Mouse (Mus musculus) forelimb bud, embryonic 11.5 days (tissue): ENCODE measurements around the gene Olfr318.
"Not testable (repeated sequence)": the region's sequence is repeated elsewhere in the genome, so short reads cannot be mapped to it uniquely, and the experiment has no call there.

Experiments used
- DNase-seq: peaks from one replicate; pipeline ENCODE4 v3.0.0-alpha.2; 2012; ENCODE audit warnings: low read depth, low spot score

Gene Olfr318

GRCm38 (mm10) chr11:58723914-58724313 lies at the start of gene Olfr318:
Olfr318 (minus strand) TSS chr11:58724014.
- DNase-seq: no peak

DNA sequence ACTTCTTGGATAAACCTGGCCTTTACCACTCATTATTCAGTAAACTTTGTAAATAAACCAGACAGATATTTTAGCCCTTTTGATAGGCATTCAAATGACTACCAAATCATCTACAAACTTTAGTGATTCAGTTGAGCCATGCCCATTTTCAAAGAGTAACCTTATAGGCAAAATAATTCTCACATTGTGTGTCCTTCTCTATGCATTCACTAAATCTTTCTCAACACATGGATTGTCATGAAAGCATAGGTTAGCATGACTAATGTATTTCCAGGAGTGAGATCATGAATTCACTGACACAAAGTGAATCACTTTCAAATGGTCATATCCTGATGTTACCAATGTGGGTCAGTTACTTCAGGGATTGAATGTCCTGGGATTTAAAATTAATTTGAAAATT lies 49.1 kb upstream of the Olfr318 start, which contains the start of gene Olfr315:
Gene Olfr315 (plus strand): TSS at position 301 of the 400 bp plus-strand sequence.
- DNase-seq: no peak

- no peak for DNase-seq
Measured at GRCm38 (mm10) chr11:58752434-58752833, 28.6 kb upstream of the Olfr318 start, which contains the start of gene Olfr316. Olfr316 (plus strand) TSS chr11:58752734.

GRCm38 (mm10) chr11:58751096-58751495 lies 27.3 kb upstream of the Olfr318 start:
- DNase-seq: not testable (repeated sequence)

DNA sequence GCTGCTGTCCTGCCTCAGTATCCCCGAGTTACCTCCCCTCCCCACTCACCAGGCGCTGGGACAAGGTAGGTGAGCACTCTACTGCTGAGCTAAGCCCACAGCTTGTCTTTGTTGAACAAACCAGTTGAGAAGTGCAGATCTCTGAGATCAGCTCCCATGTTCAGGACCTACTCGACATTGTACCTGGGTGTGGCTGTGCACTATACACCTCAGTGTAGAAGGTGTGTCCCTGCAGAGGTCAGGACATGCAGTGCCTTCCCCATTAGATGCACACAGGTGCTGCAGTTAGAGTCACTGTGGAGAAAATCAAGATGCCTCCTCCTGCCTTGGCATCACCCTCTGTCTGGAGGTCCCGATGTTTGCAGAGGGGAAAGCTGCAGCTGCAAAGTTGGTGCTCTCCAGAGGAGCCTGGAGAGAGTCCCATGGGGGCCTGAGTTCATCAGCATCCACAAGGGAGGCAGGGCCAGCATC lies 15.0 kb upstream of the Olfr318 start, which contains the start of gene Olfr317:
Gene Olfr317 (minus strand): TSS at position 421 of the 471 bp plus-strand sequence.
- DNase-seq: no peak

DNA sequence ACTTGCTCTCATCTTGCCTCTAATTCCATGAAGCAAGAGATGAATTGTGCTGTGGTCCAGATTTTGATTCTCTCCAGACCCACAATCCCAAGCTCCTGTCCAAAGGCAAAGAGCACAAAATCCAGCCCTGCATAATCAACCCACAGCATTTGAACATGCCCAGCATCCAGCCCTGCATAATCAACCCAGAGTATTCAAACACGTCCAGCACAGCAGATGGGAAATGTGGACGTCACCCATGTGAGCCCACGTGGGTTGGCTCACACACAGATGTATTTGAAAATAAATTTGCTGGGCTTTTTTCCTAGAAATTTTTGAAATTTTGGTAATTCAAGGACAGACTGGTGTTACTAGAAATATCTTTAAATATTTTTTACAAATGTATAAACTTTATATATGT lies 9.6 kb upstream of the Olfr318 start:
- DNase-seq: no peak

- not testable (repeated sequence) for DNase-seq
Measured at GRCm38 (mm10) chr11:58727896-58728650, 4.3 kb upstream of the Olfr318 start.

DNA sequence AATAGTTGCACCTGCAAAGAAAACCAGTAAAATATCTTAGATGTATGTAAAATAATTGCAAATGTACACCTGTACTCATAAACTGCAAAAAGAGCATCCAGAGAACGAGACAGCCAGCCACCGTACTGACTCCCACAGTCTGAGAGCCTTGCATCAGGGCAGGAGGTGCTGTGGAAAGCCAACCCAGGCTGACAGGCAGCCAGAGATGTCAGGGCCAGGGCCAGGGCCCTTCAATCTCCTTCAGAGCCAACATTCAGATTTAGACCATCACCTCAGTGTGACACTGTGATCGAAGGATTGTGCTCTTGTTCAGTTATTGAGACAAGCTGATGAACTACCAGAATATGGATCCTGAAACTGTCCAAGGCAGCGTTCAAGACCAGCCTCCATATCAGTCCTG lies 4.1 kb downstream of the Olfr318 start:
- no peak for DNase-seq

DNA sequence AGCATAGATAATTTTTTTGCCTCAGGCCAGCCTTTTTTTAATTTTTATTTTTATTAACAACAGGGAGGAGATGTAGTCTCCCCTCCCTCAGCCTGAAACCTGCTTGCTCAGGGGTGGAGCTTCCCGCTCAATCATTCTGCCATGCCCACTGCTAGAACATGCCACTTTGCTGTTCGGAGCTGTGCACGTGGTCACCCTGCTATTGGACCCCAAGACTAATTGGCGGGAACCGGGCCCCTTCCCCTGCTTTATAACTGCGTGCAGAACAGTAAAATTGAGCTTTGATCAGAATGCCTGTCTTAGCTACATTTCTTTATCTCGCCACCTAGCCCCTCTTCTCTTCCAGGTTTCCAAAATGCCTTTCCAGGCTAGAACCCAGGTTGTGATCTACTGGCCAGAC lies 6.1 kb downstream of the Olfr318 start:
- not testable (repeated sequence) for DNase-seq

DNA sequence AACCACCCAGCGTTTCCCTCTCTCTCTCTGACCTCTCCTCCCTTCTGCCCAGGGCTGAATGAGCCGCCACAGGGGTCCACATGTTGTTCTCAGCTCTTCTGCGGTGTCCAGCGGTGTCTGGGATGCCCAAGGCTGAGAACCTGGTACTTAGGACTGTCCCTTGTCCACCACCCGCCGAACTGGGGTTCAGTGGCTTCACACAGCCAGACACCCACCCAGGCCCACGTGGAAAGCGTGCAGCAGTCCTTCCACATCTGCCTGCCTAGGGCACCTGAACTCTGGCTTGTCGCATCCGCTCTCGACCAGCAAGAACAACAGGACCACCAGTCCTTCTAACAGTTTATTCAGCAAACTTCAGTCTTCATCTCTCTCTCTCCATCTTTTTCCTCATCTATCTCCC lies 14.7 kb downstream of the Olfr318 start:
- DNase-seq: no peak

- no peak for DNase-seq
Measured at GRCm38 (mm10) chr11:58698862-58699261, 25.0 kb downstream of the Olfr318 start, which contains the start of gene Olfr319. Olfr319 (plus strand) TSS chr11:58699162.

DNA sequence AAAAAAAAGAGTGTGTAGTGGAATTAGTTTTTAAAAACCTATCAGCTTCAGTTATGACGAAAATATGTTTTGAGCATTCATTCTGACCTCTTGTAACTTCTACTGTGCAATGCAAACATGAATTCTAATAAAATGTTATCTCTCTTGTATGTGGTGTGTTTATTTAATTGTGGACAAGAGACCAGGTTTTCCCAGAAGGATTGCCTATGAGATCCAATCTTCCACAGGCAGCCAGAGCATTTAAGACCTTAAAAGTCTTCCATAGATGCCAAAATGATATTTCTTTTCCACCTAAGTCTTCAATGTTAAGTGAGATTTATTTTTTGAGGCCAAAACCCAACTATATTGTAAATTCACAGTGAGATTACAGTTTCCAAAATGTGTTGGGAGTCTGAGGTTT lies 43.0 kb downstream of the Olfr318 start, which contains the start of gene Olfr320:
Gene Olfr320 (plus strand): TSS at position 301 of the 400 bp plus-strand sequence.
- DNase-seq: no peak

DNA sequence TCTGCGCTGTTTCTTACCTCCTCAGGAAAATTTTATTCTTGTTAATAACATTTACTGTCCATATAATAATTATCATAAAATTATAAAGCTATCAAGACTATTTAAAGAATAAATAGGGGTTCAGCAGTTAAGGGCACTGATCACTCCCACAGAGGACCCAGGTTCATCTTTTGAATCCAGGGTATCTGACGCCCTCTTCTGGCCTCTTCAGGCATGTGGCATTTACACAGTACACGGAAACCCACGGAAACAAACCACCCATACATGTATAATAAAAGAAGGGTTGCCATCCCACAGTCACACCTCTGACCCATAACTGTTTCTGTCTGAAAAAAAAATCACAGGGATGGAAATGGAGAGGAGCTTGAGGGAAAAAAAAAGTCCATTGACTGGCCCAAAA lies 52.0 kb downstream of the Olfr318 start:
- no peak for DNase-seq

DNA sequence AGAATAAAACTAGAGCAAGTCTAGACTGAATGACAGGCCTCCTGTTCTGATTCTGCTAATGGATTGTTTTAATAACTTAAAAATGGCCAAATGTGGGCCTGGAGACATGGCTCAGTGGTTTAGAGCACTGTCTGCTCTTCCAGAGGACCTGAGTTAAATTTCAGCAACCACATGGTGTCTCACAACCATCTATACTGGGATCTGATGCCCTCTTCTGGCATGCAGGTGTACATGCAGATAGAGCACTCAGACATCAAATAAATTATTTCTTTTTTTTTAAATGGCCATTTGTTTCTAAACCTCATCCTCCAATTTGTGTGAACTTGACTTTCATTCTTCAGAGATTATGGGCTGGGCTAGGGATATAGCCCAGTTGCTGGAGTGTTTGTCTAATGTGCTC lies 54.6 kb downstream of the Olfr318 start:
- no peak for DNase-seq
